In the genomic region with DNA sequence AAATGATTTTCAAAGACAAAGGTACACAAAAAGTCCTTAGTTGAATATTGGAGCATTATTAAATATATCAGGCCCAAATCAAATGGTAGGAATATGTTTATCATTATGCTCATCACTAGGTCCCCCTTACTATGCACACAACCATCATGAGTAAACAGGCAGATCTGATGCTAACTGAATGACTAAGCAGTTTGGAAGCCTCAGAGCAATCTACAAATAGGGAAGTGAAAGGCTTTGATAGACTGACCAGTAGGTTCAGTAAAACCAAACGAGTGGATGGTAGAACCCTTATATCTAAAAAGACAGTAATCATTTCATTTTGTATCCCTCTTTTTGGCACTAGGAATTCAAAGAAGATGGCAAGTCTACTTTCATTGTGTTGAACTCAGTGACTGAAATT, we compare ENCODE assay signal across 21 mouse cellular contexts.
"Had no signal": no experiment of that assay in that cellular context is flagged by ENCODE, and none has a peak within 500 bp of the region (broad histone marks: within the 10 kb centered on the region; RNA-seq: fewer than 3 reads in every experiment).

No protein-coding gene starts in this region.

- H3K4me1 ChIP-seq: kidney, embryonic 15.5 days; limb, embryonic 10.5 days; limb, embryonic 13.5 days; liver, embryonic 13.5 days; megakaryocyte, embryonic 14.5 days; midbrain, embryonic 10.5 days; midbrain, embryonic 13.5 days; neural tube, embryonic 13.5 days had no signal

- H3K27ac ChIP-seq: kidney, embryonic 15.5 days; limb, embryonic 10.5 days; limb, embryonic 13.5 days; liver, embryonic 13.5 days; midbrain, embryonic 10.5 days; midbrain, embryonic 13.5 days; neural tube, embryonic 13.5 days had no signal

- H3K27me3 ChIP-seq: kidney, embryonic 15.5 days; limb, embryonic 13.5 days; liver, embryonic 13.5 days; megakaryocyte, embryonic 14.5 days; midbrain, embryonic 13.5 days; neural tube, embryonic 13.5 days had no signal

- H3K4me2 ChIP-seq: kidney, embryonic 15.5 days; limb, embryonic 13.5 days; liver, embryonic 13.5 days; midbrain, embryonic 13.5 days; neural tube, embryonic 13.5 days had no signal

- H3K4me3 ChIP-seq: kidney, embryonic 15.5 days; limb, embryonic 10.5 days; limb, embryonic 13.5 days; liver, embryonic 13.5 days; megakaryocyte, embryonic 14.5 days; midbrain, embryonic 10.5 days; midbrain, embryonic 13.5 days; myocyte; neural tube, embryonic 13.5 days had no signal

- H3K9ac ChIP-seq: kidney, embryonic 15.5 days; limb, embryonic 13.5 days; liver, embryonic 13.5 days; midbrain, embryonic 13.5 days; neural tube, embryonic 13.5 days had no signal

- DNase-seq: kidney, adult 8-10 months; kidney, postnatal 10 days; kidney, postnatal 4 days; liver; liver, embryonic 13.5 days; lung, adult 2 months; lung, postnatal 14 days; lung, postnatal 4 days; retina, postnatal 1 day; right cerebral cortex, postnatal 25 days; thymus, adult 18-20 months; thymus, postnatal 36 days had no signal

- H3K36me3 ChIP-seq: kidney, embryonic 15.5 days; limb, embryonic 10.5 days; limb, embryonic 13.5 days; liver, embryonic 13.5 days; midbrain, embryonic 10.5 days; midbrain, embryonic 13.5 days; neural tube, embryonic 13.5 days had no signal

- ATAC-seq: midbrain, embryonic 13.5 days; midbrain, embryonic 16.5 days had no signal

- H3K9me3 ChIP-seq: kidney, embryonic 15.5 days; limb, embryonic 10.5 days; limb, embryonic 13.5 days; liver, embryonic 13.5 days; megakaryocyte, embryonic 14.5 days; midbrain, embryonic 10.5 days; midbrain, embryonic 13.5 days; neural tube, embryonic 13.5 days had no signal
